Mouse (Mus musculus): ENCODE measurements at regions not wholly inside any gene's neighbourhood (a gene's known extent, or its start where the extent isn't known, plus 50 kb on each side); places are given as distances from the start of the nearest gene placed in this dataset.

DNA sequence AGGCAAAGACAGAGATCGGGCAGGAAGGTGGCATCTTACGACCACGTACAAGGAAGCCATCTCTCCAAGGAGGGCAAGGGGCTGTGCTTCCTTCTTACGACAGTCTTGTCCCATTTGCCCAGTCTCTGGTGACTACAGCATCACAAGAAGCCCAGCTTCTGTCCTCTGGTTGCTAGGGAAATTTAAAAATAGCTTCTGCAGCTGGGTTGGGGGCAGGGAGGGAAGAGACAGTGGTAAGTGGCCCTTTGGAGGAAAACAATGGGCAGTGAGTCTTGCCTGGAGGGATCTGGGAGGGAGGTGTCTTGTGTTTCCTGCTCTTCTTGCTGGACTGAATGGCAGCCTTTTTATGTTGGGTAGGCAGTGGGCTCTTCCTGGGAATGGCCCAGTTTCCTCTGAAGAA lies 62.8 kb upstream of the Dgkg start:
- no peak for TF ChIP-seq EP300 (IDR thresholded peaks at IDR 0.05; ENCODE audit: low read depth)
- no peak for TF ChIP-seq CTCF (IDR thresholded peaks at IDR 0.05; ENCODE audit: low read depth)
